Mouse (Mus musculus): ENCODE data around the gene Acot4.
"Not testable (repeated sequence)": the region's sequence is repeated elsewhere in the genome, so short reads cannot be mapped to it uniquely, and the experiment has no call there.

Acot4 gene

GRCm38 (mm10) chr12:84038241-84038640 is at the start of gene Acot4:
Acot4 (plus strand) TSS chr12:84038379.
- not testable (repeated sequence) for DNase-seq

- no peak for DNase-seq
Measured at GRCm38 (mm10) chr12:83988483-83988882, 49.7 kb upstream of the Acot4 start.

GRCm38 (mm10) chr12:83989378-83989777 is 48.8 kb upstream of the Acot4 start:
- no peak for DNase-seq

GRCm38 (mm10) chr12:83997221-83997620 is 41.0 kb upstream of the Acot4 start:
- DNase-seq, result no peak

GRCm38 (mm10) chr12:83998341-83999107 is 39.7 kb upstream of the Acot4 start:
- DNase-seq, result no peak

- DNase-seq, result not testable (repeated sequence)
Measured at GRCm38 (mm10) chr12:83999237-83999636, 38.9 kb upstream of the Acot4 start.

GRCm38 (mm10) chr12:84000418-84000817 is 37.8 kb upstream of the Acot4 start:
- DNase-seq, result no peak

- DNase-seq, result no peak
Measured at GRCm38 (mm10) chr12:84003866-84004265, 34.3 kb upstream of the Acot4 start.

GRCm38 (mm10) chr12:84008251-84008650 is 29.9 kb upstream of the Acot4 start:
- no peak for DNase-seq

- DNase-seq, result no peak
Measured at GRCm38 (mm10) chr12:84008729-84009128, 29.4 kb upstream of the Acot4 start.

GRCm38 (mm10) chr12:84009171-84009965 is 28.8 kb upstream of the Acot4 start, which contains the start of gene Acot1:
Acot1 (plus strand) TSS chr12:84009490.
- peak; percentile 15 to 40 for DNase-seq

GRCm38 (mm10) chr12:84010201-84010600 is 28.0 kb upstream of the Acot4 start:
- DNase-seq, result no peak

GRCm38 (mm10) chr12:84011251-84012040 is 26.7 kb upstream of the Acot4 start:
- no peak for DNase-seq

GRCm38 (mm10) chr12:84013130-84013529 is 25.0 kb upstream of the Acot4 start:
- no peak for DNase-seq

- no peak for DNase-seq
Measured at GRCm38 (mm10) chr12:84013701-84014100, 24.5 kb upstream of the Acot4 start.

GRCm38 (mm10) chr12:84020528-84020927 is 17.7 kb upstream of the Acot4 start:
- not testable (repeated sequence) for DNase-seq

GRCm38 (mm10) chr12:84022266-84022665 is 15.9 kb upstream of the Acot4 start:
- not testable (repeated sequence) for DNase-seq

GRCm38 (mm10) chr12:84023052-84023745 is 15.0 kb upstream of the Acot4 start:
- DNase-seq, result no peak

- no peak for DNase-seq
Measured at GRCm38 (mm10) chr12:84025888-84026287, 12.3 kb upstream of the Acot4 start.

- DNase-seq, result not testable (repeated sequence)
Measured at GRCm38 (mm10) chr12:84028328-84028727, 9.9 kb upstream of the Acot4 start.

GRCm38 (mm10) chr12:84029043-84029442 is 9.1 kb upstream of the Acot4 start:
- not testable (repeated sequence) for DNase-seq

- DNase-seq, result peak; percentile 36 to 72
Measured at GRCm38 (mm10) chr12:84030659-84031332, 7.4 kb upstream of the Acot4 start.
